Mouse (Mus musculus) heart, embryonic 11.5 days (tissue): Measurements from ENCODE around the gene Fkbp14. TPM values are rescaled to one million over a fixed set of nuclear protein-coding genes. Genes with fewer than 3 reads are reported as not detected.
A peak's percentile ranks its signal among the peaks of the same experiment; 100 is the strongest.

Source experiments
- ATAC-seq: fragments of 200-750 bp; cut with Nextera tagmentation; replicated peaks from 2 replicates; pipeline ENCODE4 v1.8.0; 2017; ENCODE audit warnings: moderate library complexity; ENCODE audit not compliant: insufficient number of reproducible peaks, low FRiP score, low TSS enrichment
- H3K27ac ChIP-seq: fragments of 300-500 bp; sonication (generic); 2 replicates; pipeline ENCODE4 v1.5.1; 2014; ENCODE audit warnings: mild to moderate bottlenecking, low read depth, low read length
- H3K27me3 ChIP-seq: fragments of 300-500 bp; sonication (generic); 2 replicates; pipeline ENCODE4 v1.6.1; 2014; ENCODE audit warnings: mild to moderate bottlenecking, low read length, mixed read lengths; ENCODE audit not compliant: control insufficient read depth, insufficient read depth
- H3K36me3 ChIP-seq: fragments of 300-500 bp; sonication (generic); 2 replicates; pipeline ENCODE4 v1.6.1; 2014; ENCODE audit warnings: mild to moderate bottlenecking, low read length, moderate library complexity, mixed read lengths; ENCODE audit not compliant: control insufficient read depth, insufficient read depth
- H3K4me1 ChIP-seq: fragments of 300-500 bp; sonication (generic); 2 replicates; pipeline ENCODE4 v1.6.1; 2014; ENCODE audit warnings: low read length; ENCODE audit not compliant: control insufficient read depth, insufficient read depth
- H3K4me2 ChIP-seq: fragments of 300-500 bp; sonication (generic); 2 replicates; pipeline ENCODE4 v1.6.1; 2014; ENCODE audit warnings: mild to moderate bottlenecking, moderate library complexity
- H3K4me3 ChIP-seq: fragments of 300-500 bp; sonication (generic); 2 replicates; pipeline ENCODE4 v1.5.1; 2014; ENCODE audit warnings: low read depth, low read length
- H3K9ac ChIP-seq: fragments of 300-500 bp; sonication (generic); 2 replicates; pipeline ENCODE4 v1.6.1; 2014; ENCODE audit warnings: mild to moderate bottlenecking, low read depth, low read length, moderate library complexity
- H3K9me3 ChIP-seq: fragments of 300-500 bp; sonication (generic); replicated peaks from 2 replicates; pipeline ENCODE4 v1.6.1; 2016; ENCODE audit warnings: low read length; ENCODE audit not compliant: control insufficient read depth
- WGBS: fragments of 180-500 bp; shearing (Covaris S2); extraction: QIAGEN DNeasy Blood & Tissue Kit; methylation state at CpG from one replicate; pipeline ENCODE4 v1.1.7; 2014; ENCODE audit not compliant: insufficient replicate concordance; 5-methylcytosine and 5-hydroxymethylcytosine counted together
- polyA plus RNA-seq: library from polyadenylated mRNA; unstranded; fragments of >200 nt; fragmentation: Nextera tagmentation; extraction: Ambion mirVana; gene quantifications from 2 replicates; pipeline ENCODE4 v1.2.1, GENCODE M21; 2014

Fkbp14 gene
- polyA plus RNA-seq, 1 experiment from 2014 or later, result 23.5 TPM

DNA sequence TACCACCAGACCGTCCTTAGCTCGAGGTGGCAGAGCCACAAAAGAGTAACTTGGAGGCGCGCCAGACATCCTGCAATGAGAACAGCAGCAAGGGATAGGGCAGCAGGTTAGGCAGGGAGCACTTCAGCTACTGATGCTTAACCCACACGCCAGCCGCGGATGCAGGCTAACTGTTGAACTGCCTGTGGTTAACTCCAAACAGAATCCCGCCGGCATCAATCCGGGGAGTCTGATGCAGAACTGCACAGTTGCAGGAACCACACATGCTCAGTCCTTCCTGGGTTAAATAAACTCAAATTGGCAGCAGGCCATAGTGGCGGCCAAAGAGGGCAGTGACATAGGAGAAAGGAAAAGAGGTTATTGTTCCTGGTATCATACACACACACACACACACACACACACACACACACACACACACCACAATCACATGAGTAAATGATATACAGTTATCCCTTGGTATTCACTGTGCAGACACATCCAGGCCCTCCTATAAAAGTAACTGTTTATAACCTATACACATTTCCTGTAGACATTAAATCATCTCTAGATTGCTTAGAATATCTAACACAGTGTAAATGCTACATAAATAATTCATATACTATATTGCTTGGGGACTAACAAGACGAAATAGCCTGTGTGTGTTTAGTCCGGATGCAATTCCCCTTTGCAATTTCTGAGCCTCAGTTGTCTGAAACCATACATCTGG lies 48.6 kb downstream of the Fkbp14 start:
- 67% methylated on average over 13 of the region's 13 CpGs for WGBS
- Histone ChIP-seq H3K9me3 (no peaks in the 10 kb centered on the region), H3K27me3 (no peaks in the 10 kb centered on the region), H3K36me3 (no peaks in the 10 kb centered on the region), H3K9ac (no peak overlapping the region), H3K27ac (no peak overlapping the region), H3K4me2 (no peak overlapping the region), H3K4me1 (peaks cover 6% of the 10 kb centered on the region; the same call in 1 of the 2 replicates), H3K4me3 (no peak overlapping the region)
- no peak for ATAC-seq

- peaks cover 5% of the 10 kb centered on the region; the same call in 1 of the 2 replicates for H3K4me1 ChIP-seq
- H3K27ac ChIP-seq, result no peak overlapping the region
- no peak overlapping the region for H3K4me3 ChIP-seq
- no peak overlapping the region for H3K9ac ChIP-seq
- no peaks in the 10 kb centered on the region for H3K36me3 ChIP-seq
- WGBS, result 83% methylated on average over 2 of the region's 2 CpGs
- H3K4me2 ChIP-seq, result no peak overlapping the region
- no peaks in the 10 kb centered on the region for H3K27me3 ChIP-seq
- no peak for ATAC-seq
- no peaks in the 10 kb centered on the region for H3K9me3 ChIP-seq
These were observed 53.5 kb downstream of the Fkbp14 start for GRCm38 (mm10) chr6:54543646-54544045.

DNA sequence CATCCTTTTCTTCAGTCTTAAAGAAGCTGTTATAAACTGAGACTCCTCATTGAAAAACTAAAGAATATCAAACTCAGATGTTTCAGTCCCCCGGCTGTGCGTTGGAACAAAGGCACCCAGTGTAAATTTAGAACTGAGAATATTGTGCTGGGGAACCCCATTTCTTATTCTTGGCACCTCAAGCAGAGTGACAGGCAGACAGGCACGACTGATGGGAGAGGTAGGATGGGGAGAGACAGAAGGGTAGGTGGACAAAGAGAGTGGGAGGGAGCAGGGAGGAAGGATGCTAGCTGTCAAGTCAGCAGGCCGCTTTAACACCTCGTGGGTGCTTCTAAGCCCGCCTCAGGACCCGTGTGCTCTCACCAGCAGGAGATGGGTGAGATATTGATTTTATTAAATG lies 54.3 kb downstream of the Fkbp14 start:
- Histone ChIP-seq H3K36me3 (no peaks in the 10 kb centered on the region), H3K9me3 (no peaks in the 10 kb centered on the region), H3K9ac (no peak overlapping the region), H3K4me3 (no peak overlapping the region), H3K27me3 (no peaks in the 10 kb centered on the region), H3K4me1 (peaks cover 7% of the 10 kb centered on the region; the same call in 1 of the 2 replicates), H3K27ac (no peak overlapping the region), H3K4me2 (no peak overlapping the region)
- no peak for ATAC-seq
- WGBS, result 76% methylated on average over 7 of the region's 7 CpGs

DNA sequence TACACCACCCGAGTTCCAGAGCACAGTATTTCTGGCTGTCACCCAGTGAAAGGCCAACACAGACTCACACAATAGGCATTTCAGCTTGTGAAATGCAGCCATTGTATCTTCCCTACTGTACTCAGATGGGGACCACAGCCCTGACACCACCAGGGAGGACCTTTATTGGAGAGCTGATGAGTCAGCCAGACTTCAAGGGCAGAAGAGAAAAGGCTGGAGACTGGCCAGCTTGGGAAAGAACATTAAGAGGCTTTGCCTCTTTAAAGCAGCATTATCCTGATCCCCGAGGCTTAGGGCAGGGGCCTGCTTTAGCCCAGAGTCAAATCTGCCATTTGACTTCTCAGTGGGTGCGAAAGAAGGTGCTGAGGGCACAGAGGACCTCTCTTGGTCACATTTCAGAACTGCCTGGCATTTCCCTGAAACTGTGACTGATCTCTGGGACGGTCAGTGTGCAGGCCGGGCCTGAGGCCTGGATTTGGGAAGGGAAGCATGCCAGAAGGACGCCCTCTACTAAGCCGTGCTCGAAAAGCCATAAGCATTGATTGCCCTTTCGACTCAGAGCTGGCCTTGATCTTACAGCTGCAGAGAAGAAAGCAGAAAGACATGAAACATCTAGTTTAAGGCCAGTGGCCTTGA lies 56.7 kb downstream of the Fkbp14 start:
- Histone ChIP-seq H3K27ac (no peak overlapping the region), H3K4me3 (no peak overlapping the region), H3K9ac (no peak overlapping the region), H3K36me3 (no peaks in the 10 kb centered on the region), H3K27me3 (no peaks in the 10 kb centered on the region), H3K4me2 (no peak overlapping the region), H3K9me3 (no peaks in the 10 kb centered on the region), H3K4me1 (peaks cover 7% of the 10 kb centered on the region; the same call in 1 of the 2 replicates)
- no peak for ATAC-seq
- WGBS, result 64% methylated on average over 9 of the region's 9 CpGs

- no peaks in the 10 kb centered on the region for H3K9me3 ChIP-seq
- no peaks in the 10 kb centered on the region for H3K27me3 ChIP-seq
- WGBS, result 86% methylated on average over 7 of the region's 7 CpGs
- H3K4me1 ChIP-seq, result peaks cover 7% of the 10 kb centered on the region; the same call in 1 of the 2 replicates
- H3K9ac ChIP-seq, result no peak overlapping the region
- no peak for ATAC-seq
- H3K27ac ChIP-seq, result no peak overlapping the region
- no peak overlapping the region for H3K4me3 ChIP-seq
- no peaks in the 10 kb centered on the region for H3K36me3 ChIP-seq
- H3K4me2 ChIP-seq, result no peak overlapping the region
These were observed 57.7 kb downstream of the Fkbp14 start for GRCm38 (mm10) chr6:54539396-54539795.

DNA sequence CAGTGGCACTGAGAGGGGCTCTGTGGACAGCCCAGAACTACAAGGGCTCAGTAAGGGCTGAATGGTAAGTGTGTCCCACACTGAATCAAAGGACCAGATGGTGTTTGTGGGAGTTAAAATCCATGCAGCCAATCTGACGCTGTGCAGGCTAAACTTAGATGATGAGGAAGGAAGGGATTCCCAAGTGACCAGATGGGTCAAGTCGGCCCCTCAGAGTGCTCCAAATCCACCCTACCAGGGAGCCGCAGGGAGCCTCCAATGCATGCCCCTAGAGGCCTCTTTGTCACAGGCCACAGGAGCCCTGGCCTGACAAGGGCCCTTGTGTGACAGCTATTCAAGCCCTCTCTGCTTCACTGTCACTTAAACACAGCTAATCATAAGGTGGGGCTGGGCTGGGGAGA lies 58.3 kb downstream of the Fkbp14 start:
- Histone ChIP-seq H3K27me3 (no peaks in the 10 kb centered on the region), H3K9ac (peak overlapping the region; percentile 28; the same call in 1 of the 2 replicates), H3K9me3 (no peaks in the 10 kb centered on the region), H3K4me3 (no peak overlapping the region), H3K36me3 (no peaks in the 10 kb centered on the region), H3K4me1 (peaks cover 7% of the 10 kb centered on the region; the same call in 1 of the 2 replicates), H3K27ac (no peak overlapping the region), H3K4me2 (no peak overlapping the region)
- no peak for ATAC-seq
- 29% methylated on average over 3 of the region's 3 CpGs for WGBS

DNA sequence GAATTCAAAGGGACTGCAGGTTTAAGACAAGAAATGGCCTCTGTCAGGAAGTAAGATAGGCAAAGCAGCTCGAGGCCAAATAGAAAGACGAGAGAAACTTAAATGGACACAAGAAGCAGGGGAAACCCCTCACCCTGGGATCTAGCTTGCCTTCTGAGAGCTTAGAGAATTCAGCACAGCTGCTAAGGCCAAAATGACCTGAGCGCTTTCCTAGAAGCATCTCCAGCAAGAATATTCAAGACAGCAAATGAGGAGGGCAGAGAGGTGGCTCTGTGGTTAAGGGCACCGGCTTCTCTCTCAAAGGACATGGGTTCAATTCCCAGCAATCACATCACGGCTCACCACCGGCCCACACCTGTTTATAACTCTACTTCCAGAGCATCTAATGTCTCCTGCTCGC lies 60.1 kb downstream of the Fkbp14 start:
- ATAC-seq, result no peak
- no peaks in the 10 kb centered on the region for H3K27me3 ChIP-seq
- H3K4me1 ChIP-seq, result peaks cover 7% of the 10 kb centered on the region; the same call in 1 of the 2 replicates
- 69% methylated on average over 7 of the region's 7 CpGs for WGBS
- H3K36me3 ChIP-seq, result no peaks in the 10 kb centered on the region
- no peaks in the 10 kb centered on the region for H3K9me3 ChIP-seq
- no peak overlapping the region for H3K4me2 ChIP-seq
- H3K4me3 ChIP-seq, result no peak overlapping the region
- H3K9ac ChIP-seq, result no peak overlapping the region
- no peak overlapping the region for H3K27ac ChIP-seq

- peaks cover 18% of the 10 kb centered on the region for H3K4me1 ChIP-seq
- no peak overlapping the region for H3K9ac ChIP-seq
- no peaks in the 10 kb centered on the region for H3K27me3 ChIP-seq
- no peak overlapping the region for H3K4me2 ChIP-seq
- H3K4me3 ChIP-seq, result no peak overlapping the region
- 86% methylated on average over 4 of the region's 4 CpGs for WGBS
- ATAC-seq, result no peak
- no peaks in the 10 kb centered on the region for H3K36me3 ChIP-seq
- H3K27ac ChIP-seq, result no peak overlapping the region
- no peaks in the 10 kb centered on the region for H3K9me3 ChIP-seq
These were observed 61.6 kb downstream of the Fkbp14 start for GRCm38 (mm10) chr6:54535485-54535884.
